Mouse (Mus musculus): ENCODE measurements around the gene Rgsl1. TPM values are rescaled to one million over a fixed set of nuclear protein-coding genes. Genes with fewer than 3 reads are reported as not detected.
"Not testable (repeated sequence)": the region's sequence is repeated elsewhere in the genome, so short reads cannot be mapped to it uniquely, and the experiment has no call there.

Gene Rgsl1
- total and polyA plus RNA-seq, 3 experiments: not detected

DNA sequence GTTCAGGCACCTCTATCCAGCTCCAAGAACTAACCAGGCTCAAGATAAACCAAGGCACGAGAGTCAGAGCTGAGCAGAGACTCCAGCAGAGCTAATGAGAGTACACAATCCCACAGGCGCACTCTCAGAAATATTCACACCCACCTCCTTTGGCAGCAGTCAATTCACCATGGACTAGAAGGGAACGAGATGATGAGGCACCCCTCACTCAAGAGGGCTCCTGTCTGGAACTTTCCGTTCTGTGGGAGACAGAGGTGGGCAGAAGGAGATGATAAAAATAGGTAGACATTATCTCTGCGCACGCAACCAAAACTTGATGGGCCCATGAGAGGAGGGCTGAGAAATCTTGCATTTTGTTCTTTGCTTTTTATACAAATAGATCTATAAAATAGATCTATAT, 30.1 kb upstream of the Rgsl1 start, which contains the start of gene Teddm1b:
TSS of gene Teddm1b (plus strand) at position 301 of the 400 bp plus-strand sequence.
- no peak for TF ChIP-seq MEF2A (IDR thresholded peaks at IDR 0.05; ENCODE audit: extremely low read depth, insufficient replicate concordance, low read depth, low read length, poor library complexity, severe bottlenecking)
- TF ChIP-seq POLR2A (IDR thresholded peaks at IDR 0.05; ENCODE audit: control insufficient read depth in 1 of 2, insufficient read depth in 1 of 2, low read depth in 1 of 2, low read length in 2 of 2, poor library complexity in 1 of 2): no peak
- no peak for TF ChIP-seq CTCF (IDR thresholded peaks at IDR 0.05 in 2 of 3, conservative IDR thresholded peaks at IDR 0.05 in 1 of 3; ENCODE audit: control insufficient read depth in 1 of 3, insufficient read depth in 1 of 3, low read depth in 2 of 3, low read length in 3 of 3, poor library complexity in 1 of 3, severe bottlenecking in 1 of 3)
- no peak for TF ChIP-seq JUND (IDR thresholded peaks at IDR 0.05; ENCODE audit: low read depth, low read length)
- no peak for TF ChIP-seq TCF12 (IDR thresholded peaks at IDR 0.05; ENCODE audit: low read depth, low read length)
- TF ChIP-seq USF1 (IDR thresholded peaks at IDR 0.05; ENCODE audit: low read depth, low read length): no peak
- no peak for TF ChIP-seq CHD1 (IDR thresholded peaks at IDR 0.05; ENCODE audit: low read depth, low read length)
- TF ChIP-seq ZNF384 (IDR thresholded peaks at IDR 0.05; ENCODE audit: low read depth, low read length): no peak
- TF ChIP-seq MAFK (IDR thresholded peaks at IDR 0.05; ENCODE audit: borderline replicate concordance, low read depth, low read length): no peak
- no peak for TF ChIP-seq RCOR1 (IDR thresholded peaks at IDR 0.05; ENCODE audit: low read depth, low read length)
- no peak within 1 kb of the TSS for H3K9ac ChIP-seq (ENCODE audit: control insufficient read depth, low read depth, low read length, poor library complexity, severe bottlenecking)

DNA sequence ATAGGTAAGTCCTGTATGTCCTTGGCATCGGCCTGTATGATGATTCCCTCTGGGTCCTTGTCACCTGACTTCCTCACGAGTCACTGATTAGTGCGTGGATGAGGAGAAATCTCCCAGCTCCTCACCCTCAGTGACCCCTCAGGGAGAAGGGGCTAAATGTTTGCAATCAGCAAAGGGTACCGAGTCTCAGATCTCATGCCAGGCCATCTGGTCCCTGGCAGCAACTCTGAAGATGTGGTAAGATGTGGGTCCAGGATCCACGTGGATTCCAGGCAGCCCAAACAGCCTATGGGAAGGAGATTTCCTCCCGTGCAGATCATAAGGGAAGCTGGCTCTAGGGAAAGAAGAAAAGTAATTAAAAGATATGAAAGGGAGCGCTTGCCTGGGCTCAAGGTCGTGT, 12.0 kb upstream of the Rgsl1 start:
- TF ChIP-seq POLR2A (IDR thresholded peaks at IDR 0.05; ENCODE audit: control insufficient read depth in 1 of 2, insufficient read depth in 1 of 2, low read depth in 1 of 2, low read length in 2 of 2, poor library complexity in 1 of 2): no peak
- TF ChIP-seq ELF1 (IDR thresholded peaks at IDR 0.05; ENCODE audit: low read depth, low read length): no peak
- TF ChIP-seq CHD2 (IDR thresholded peaks at IDR 0.05; ENCODE audit: low read length): no peak
- no peak for TF ChIP-seq USF1 (IDR thresholded peaks at IDR 0.05; ENCODE audit: low read depth, low read length)
- TF ChIP-seq MEF2A (IDR thresholded peaks at IDR 0.05; ENCODE audit: extremely low read depth, insufficient replicate concordance, low read depth, low read length, poor library complexity, severe bottlenecking): no peak
- TF ChIP-seq MAX (IDR thresholded peaks at IDR 0.05; ENCODE audit: low read length): no peak
- TF ChIP-seq JUND (IDR thresholded peaks at IDR 0.05; ENCODE audit: low read depth, low read length): no peak
- no peak for TF ChIP-seq NRF1 (IDR thresholded peaks at IDR 0.05; ENCODE audit: insufficient read depth, low read depth, low read length, poor library complexity, severe bottlenecking)
- TF ChIP-seq MAZ (IDR thresholded peaks at IDR 0.05; ENCODE audit: low read depth, low read length): no peak
- no peak for TF ChIP-seq POLR2AphosphoS2 (IDR thresholded peaks at IDR 0.05; ENCODE audit: low read length)
- TF ChIP-seq RCOR1 (IDR thresholded peaks at IDR 0.05; ENCODE audit: low read depth, low read length): no peak
- no peak for TF ChIP-seq MXI1 (IDR thresholded peaks at IDR 0.05; ENCODE audit: low read depth, low read length)
- no peak for TF ChIP-seq RAD21 (IDR thresholded peaks at IDR 0.05; ENCODE audit: low read depth, low read length)
- TF ChIP-seq UBTF (IDR thresholded peaks at IDR 0.05; ENCODE audit: borderline replicate concordance, insufficient read depth, low read depth, low read length): no peak
- no peak for TF ChIP-seq SMC3 (IDR thresholded peaks at IDR 0.05; ENCODE audit: low read depth, low read length)
- Histone ChIP-seq H3K9me3 (replicated peaks; ENCODE audit: insufficient read depth, low read length) (no peaks in the 10 kb centered on the region), H3K4me3 (ENCODE audit: control insufficient read depth in 1 of 2, insufficient read depth in 1 of 2, low read depth in 2 of 2, low read length in 2 of 2) (no peak overlapping the region), H3K79me2 (ENCODE audit: control insufficient read depth, insufficient read depth, low read length, poor library complexity) (no peaks in the 10 kb centered on the region), H3K4me1 (ENCODE audit: control insufficient read depth in 1 of 2, insufficient read depth in 2 of 2, low read length in 2 of 2) (no peaks in the 10 kb centered on the region), H3K27ac (ENCODE audit: control insufficient read depth, low read depth, low read length) (no peak overlapping the region), H3K27me3 (ENCODE audit: control insufficient read depth in 1 of 2, insufficient read depth in 2 of 2, low read length in 2 of 2) (no peaks in the 10 kb centered on the region), H3K36me3 (ENCODE audit: control insufficient read depth in 1 of 2, insufficient read depth in 2 of 2, low read length in 2 of 2) (no peaks in the 10 kb centered on the region), H3K9ac (ENCODE audit: control insufficient read depth, low read depth, low read length, poor library complexity, severe bottlenecking) (no peak overlapping the region)
- DNase-seq (ENCODE audit: low read depth, low spot score): no peak

More for the DNA sequence above, 30.1 kb upstream of the Rgsl1 start, which contains the start of gene Teddm1b:
- Histone ChIP-seq H3K27me3 (ENCODE audit: control insufficient read depth in 1 of 2, insufficient read depth in 2 of 2, low read length in 2 of 2) (no peaks in the 10 kb centered on the region), H3K9me3 (replicated peaks; ENCODE audit: insufficient read depth, low read length) (no peaks in the 10 kb centered on the region), H3K79me2 (ENCODE audit: control insufficient read depth, insufficient read depth, low read length, poor library complexity) (no peaks in the 10 kb centered on the region), H3K36me3 (ENCODE audit: control insufficient read depth in 1 of 2, insufficient read depth in 2 of 2, low read length in 2 of 2) (no peaks in the 10 kb centered on the region), H3K27ac (ENCODE audit: control insufficient read depth, low read depth, low read length) (no peak within 1 kb of the TSS), H3K4me1 (ENCODE audit: control insufficient read depth in 1 of 2, insufficient read depth in 2 of 2, low read length in 2 of 2) (no peaks in the 10 kb centered on the region), H3K4me3 (ENCODE audit: control insufficient read depth in 1 of 2, insufficient read depth in 1 of 2, low read depth in 2 of 2, low read length in 2 of 2) (no peak within 1 kb of the TSS)
- DNase-seq (ENCODE audit: low read depth, low spot score): no peak

DNA sequence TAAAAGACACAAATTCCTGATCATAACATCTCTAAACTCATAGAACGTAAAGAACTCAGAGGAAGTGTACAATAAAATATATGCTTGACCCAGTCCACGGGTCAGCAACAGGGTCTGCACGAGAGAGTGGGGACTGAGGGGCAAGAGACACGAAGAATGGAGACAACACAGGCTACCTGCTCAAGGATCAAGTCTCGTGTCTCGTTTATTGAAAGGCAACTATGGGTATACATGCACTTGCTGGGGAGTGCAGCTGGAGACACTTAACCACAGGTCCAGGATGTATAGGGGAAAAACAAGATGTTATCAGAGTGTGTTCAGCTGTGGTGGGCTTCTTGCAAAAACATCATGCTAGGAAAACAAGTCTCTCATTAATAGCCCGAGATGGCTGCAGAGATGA, 8.8 kb upstream of the Rgsl1 start:
- not testable (repeated sequence) for H3K4me1 ChIP-seq (ENCODE audit: control insufficient read depth in 1 of 2, insufficient read depth in 2 of 2, low read length in 2 of 2); H3K36me3 ChIP-seq (ENCODE audit: control insufficient read depth in 1 of 2, insufficient read depth in 2 of 2, low read length in 2 of 2); H3K9ac ChIP-seq (ENCODE audit: control insufficient read depth, low read depth, low read length, poor library complexity, severe bottlenecking); H3K4me3 ChIP-seq (ENCODE audit: control insufficient read depth in 1 of 2, insufficient read depth in 1 of 2, low read depth in 2 of 2, low read length in 2 of 2); H3K9me3 ChIP-seq (replicated peaks; ENCODE audit: insufficient read depth, low read length); DNase-seq (ENCODE audit: low read depth, low spot score); H3K27me3 ChIP-seq (ENCODE audit: control insufficient read depth in 1 of 2, insufficient read depth in 2 of 2, low read length in 2 of 2); H3K79me2 ChIP-seq (ENCODE audit: control insufficient read depth, insufficient read depth, low read length, poor library complexity); H3K27ac ChIP-seq (ENCODE audit: control insufficient read depth, low read depth, low read length)

All from MEL (cell line).